ENCODE assay signal across 8 mouse cellular contexts in the genomic region with DNA sequence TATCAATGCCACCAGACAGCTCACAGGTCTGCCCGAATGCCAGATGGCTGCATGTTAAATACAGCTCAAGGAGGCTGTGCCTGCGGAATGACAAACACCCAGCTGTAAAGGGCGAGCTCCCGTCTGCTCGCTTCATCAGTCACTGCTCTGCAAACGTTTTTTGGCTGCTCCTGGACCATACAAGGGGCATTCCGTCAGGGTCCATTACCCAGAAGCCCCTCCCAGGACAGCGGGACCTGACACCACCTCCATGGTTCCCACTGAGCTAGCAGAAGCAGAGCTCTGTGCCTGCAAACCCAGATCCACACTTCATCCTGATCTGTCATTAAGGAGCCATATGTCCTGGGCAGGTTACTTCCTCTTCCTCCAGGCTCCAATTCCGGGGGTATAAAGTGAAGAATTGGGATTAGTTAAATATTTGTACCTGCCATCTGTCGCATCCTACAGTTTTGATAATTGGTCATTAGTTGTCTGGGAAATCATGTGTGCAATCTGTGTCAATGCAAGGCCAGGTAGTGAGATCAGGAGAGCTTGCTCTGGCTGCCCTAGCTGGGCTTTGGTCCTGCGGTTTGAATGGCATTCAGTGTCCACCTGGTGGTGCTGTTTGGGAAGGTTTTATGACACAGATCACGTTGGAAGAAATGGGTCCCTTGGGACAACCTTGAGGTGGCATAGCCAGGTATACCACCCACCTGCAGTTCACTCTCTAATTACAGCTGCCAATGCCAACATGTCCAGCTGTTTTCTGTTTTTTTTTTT.
DNase-seq lines count a peak whose midpoint lies in the region; TF ChIP-seq lines count a peak whose summit lies in the region.
"Had no signal": no experiment of that assay in that cellular context is flagged by ENCODE, and none has a peak within 500 bp of the region (broad histone marks: within the 10 kb centered on the region; RNA-seq: fewer than 3 reads in every experiment).

No protein-coding gene starts in this region.

- H3K9me3 ChIP-seq in hindbrain, embryonic 10.5 days: no peaks in the 10 kb centered on the region

- H3K36me3 ChIP-seq in hindbrain, embryonic 10.5 days: no peaks in the 10 kb centered on the region

- intact Hi-C loops in gastrocnemius, postnatal 14 days (cut with DNase I; ENCODE audit: low total_unique reads): no loop called here
- intact Hi-C loops in gastrocnemius, adult 2 months (cut with DNase I): no loop called here

- no peaks in the 10 kb centered on the region for H3K27me3 ChIP-seq in hindbrain, embryonic 10.5 days (ENCODE audit: insufficient read depth, poor library complexity, severe bottlenecking)

- H3K27ac ChIP-seq in hindbrain, embryonic 10.5 days: no peak overlapping the region
- no peak overlapping the region for H3K27ac ChIP-seq in gastrocnemius, adult 2 months
- H3K27ac ChIP-seq: liver, embryonic 14.5 days had no signal

- WGBS in hindbrain, embryonic 10.5 days: 59% methylated on average over 12 of the region's 12 CpGs

- H3K4me1 ChIP-seq in hindbrain, embryonic 10.5 days (replicated peaks): no peaks in the 10 kb centered on the region

- DNase-seq in right cerebral cortex, adult 2 months (ENCODE audit: low spot score in 2 of 2): peak; percentile 17 to 30
- no peak for DNase-seq in right cerebral cortex, postnatal 14 days
- peak; percentile 5 for DNase-seq in hindbrain, embryonic 10.5 days (ENCODE audit: low spot score)
- DNase-seq in kidney, postnatal 25 days: peak; percentile 43 to 81
- no peak for DNase-seq in gastrocnemius, postnatal 14 days
- DNase-seq in heart, adult 8-10 months (ENCODE audit: low spot score): no peak
- DNase-seq in gastrocnemius, adult 2 months: no peak

- TF ChIP-seq CTCF in gastrocnemius, adult 2 months (IDR thresholded peaks at IDR 0.05): no peak; the same call in 1 of the 2 replicates

- no peak overlapping the region for H3K4me3 ChIP-seq in hindbrain, embryonic 10.5 days
- no peak overlapping the region for H3K4me3 ChIP-seq in gastrocnemius, adult 2 months

Comparison
In these comparisons a context has a peak if more than half of its experiments do, and no peak if none do; other contexts are left out.
1. DNase-seq: peak in right cerebral cortex, adult 2 months (2 of 2), hindbrain, embryonic 10.5 days (single experiment) and kidney, postnatal 25 days (2 of 2); none in right cerebral cortex, postnatal 14 days (single experiment), gastrocnemius, postnatal 14 days (single experiment), heart, adult 8-10 months (single experiment) and gastrocnemius, adult 2 months (single experiment).